Mouse (Mus musculus) lung, embryonic 15.5 days (tissue): Measurements from ENCODE around the gene Wap. TPM values are rescaled to one million over a fixed set of nuclear protein-coding genes. Genes with fewer than 3 reads are reported as not detected.

Experiments used
- ATAC-seq: fragments of 200-750 bp; cut with Nextera tagmentation; 2 replicates; pipeline ENCODE4 v1.8.0; 2017; ENCODE audit warnings: moderate number of reproducible peaks, borderline replicate concordance; ENCODE audit not compliant: low FRiP score, low TSS enrichment; ENCODE audit errors: extremely low read depth
- H3K27ac ChIP-seq: fragments of 300-500 bp; sonication (generic); 2 replicates; pipeline ENCODE4 v1.5.1; 2015; ENCODE audit warnings: moderate library complexity, mild to moderate bottlenecking, inconsistent platforms
- H3K27me3 ChIP-seq: fragments of 300-500 bp; sonication (generic); 2 replicates; pipeline ENCODE4 v1.6.1; 2015; ENCODE audit warnings: inconsistent platforms
- H3K36me3 ChIP-seq: fragments of 300-500 bp; sonication (generic); 2 replicates; pipeline ENCODE4 v1.6.1; 2015; ENCODE audit warnings: inconsistent platforms
- H3K4me1 ChIP-seq: fragments of 300-500 bp; sonication (generic); 2 replicates; pipeline ENCODE4 v1.6.1; 2015; ENCODE audit warnings: inconsistent platforms
- H3K4me2 ChIP-seq: fragments of 300-500 bp; sonication (generic); 2 replicates; pipeline ENCODE4 v1.6.1; 2015; ENCODE audit warnings: inconsistent platforms, mild to moderate bottlenecking, moderate library complexity
- H3K4me3 ChIP-seq: fragments of 300-500 bp; sonication (generic); 2 replicates; pipeline ENCODE4 v1.5.1; 2015; ENCODE audit warnings: mild to moderate bottlenecking, inconsistent platforms
- H3K9ac ChIP-seq: fragments of 300-500 bp; sonication (generic); 2 replicates; pipeline ENCODE4 v1.6.1; 2015; ENCODE audit warnings: inconsistent platforms
- H3K9me3 ChIP-seq: fragments of 300-500 bp; sonication (generic); 2 replicates; pipeline ENCODE4 v1.6.1; 2016; ENCODE audit warnings: inconsistent platforms
- WGBS: fragments of 180-500 bp; shearing (Covaris S2); methylation state at CpG from one replicate; pipeline ENCODE4 v1.1.7; 2015; 5-methylcytosine and 5-hydroxymethylcytosine counted together
- polyA plus RNA-seq: library from polyadenylated mRNA; unstranded; fragments of >200 nt; fragmentation: Nextera tagmentation; extraction: Ambion mirVana; gene quantifications from 2 replicates; pipeline ENCODE4 v1.2.1, GENCODE M21; 2015

The Wap gene
- polyA plus RNA-seq, 1 experiment from 2014 or later, result not detected

GRCm38 (mm10) chr11:6626388-6626772 is 12.1 kb downstream of the Wap start:
- Histone ChIP-seq H3K9ac (peak overlapping the region; percentile 67), H3K4me2 (peak overlapping the region; percentile 68), H3K27me3 (no peaks in the 10 kb centered on the region), H3K4me3 (peak overlapping the region; percentile 65), H3K9me3 (no peaks in the 10 kb centered on the region), H3K36me3 (peaks cover 30% of the 10 kb centered on the region), H3K4me1 (peaks cover 28% of the 10 kb centered on the region), H3K27ac (peak overlapping the region; percentile 86)
- ATAC-seq, result peak; percentile 10; the same call in 1 of the 2 replicates
- WGBS, result 9% methylated on average over 16 of the region's 16 CpGs

DNA sequence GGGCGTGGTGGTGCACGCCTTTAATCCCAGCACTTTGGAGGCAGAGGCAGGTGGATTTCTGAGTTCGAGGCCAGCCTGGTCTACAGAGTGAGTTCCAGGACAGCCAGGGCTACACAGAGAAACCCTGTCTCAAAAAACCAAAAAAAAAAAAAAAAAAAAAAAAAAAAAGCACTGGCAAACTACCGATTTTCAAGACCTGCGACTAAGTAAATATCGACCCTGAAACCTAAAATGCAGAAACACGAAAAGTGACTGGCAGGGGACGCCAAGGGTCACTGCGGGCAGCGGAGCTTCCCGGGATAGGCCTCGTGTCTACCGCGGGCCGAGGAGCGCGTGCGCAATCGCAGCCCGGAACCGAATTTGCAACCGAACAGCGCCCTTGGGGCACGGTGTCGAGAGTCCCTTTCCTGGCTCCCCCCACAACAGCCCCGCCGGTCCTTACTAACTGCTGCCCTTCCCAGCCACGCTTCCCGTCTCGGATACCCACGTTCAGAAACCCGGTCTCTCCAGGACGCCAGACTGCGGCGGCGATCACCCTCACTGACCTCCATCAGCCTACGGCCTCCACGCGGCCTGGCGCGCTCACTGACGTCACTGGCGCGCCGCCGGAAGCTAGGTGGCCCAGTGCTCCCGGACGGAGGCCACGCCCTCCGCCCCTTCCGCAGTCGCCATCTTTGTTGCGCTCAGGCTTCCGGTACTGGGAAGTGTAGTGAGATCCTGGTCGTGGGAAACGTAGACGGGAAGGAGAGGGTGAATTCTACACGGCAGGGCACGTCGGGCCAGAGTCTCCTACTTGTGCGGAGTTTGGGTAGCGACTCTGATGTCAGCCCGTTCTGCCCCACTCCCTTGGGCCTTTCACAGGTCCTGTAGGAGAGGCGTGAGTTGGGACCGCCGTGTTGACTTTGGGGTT is 12.7 kb downstream of the Wap start, which contains the start of gene Tbrg4:
Gene Tbrg4 (minus strand): TSS at position 590 of the 910 bp plus-strand sequence.
- under 1% methylated on average over 66 of the region's 66 CpGs for WGBS
- H3K9me3 ChIP-seq, result no peaks in the 10 kb centered on the region
- ATAC-seq, result peak; percentile 96

GRCm38 (mm10) chr11:6624619-6625382 is 13.6 kb downstream of the Wap start:
- Histone ChIP-seq H3K27me3 (no peaks in the 10 kb centered on the region), H3K4me1 (peaks cover 28% of the 10 kb centered on the region), H3K4me3 (peak overlapping the region; percentile 65), H3K9me3 (no peaks in the 10 kb centered on the region), H3K9ac (peak overlapping the region; percentile 52), H3K27ac (no peak overlapping the region), H3K4me2 (peak overlapping the region; percentile 56), H3K36me3 (peaks cover 46% of the 10 kb centered on the region)
- ATAC-seq, result no peak
- WGBS, result 60% methylated on average over 14 of the region's 14 CpGs

More for the DNA sequence above, 12.7 kb downstream of the Wap start, which contains the start of gene Tbrg4:
- Histone ChIP-seq H3K36me3 (peaks cover 36% of the 10 kb centered on the region), H3K27me3 (no peaks in the 10 kb centered on the region), H3K27ac (peak within 1 kb of the TSS; percentile 86), H3K4me1 (peaks cover 28% of the 10 kb centered on the region), H3K9ac (peak within 1 kb of the TSS; percentile 67), H3K4me3 (peak within 1 kb of the TSS; percentile 65), H3K4me2 (peak within 1 kb of the TSS; percentile 68)

DNA sequence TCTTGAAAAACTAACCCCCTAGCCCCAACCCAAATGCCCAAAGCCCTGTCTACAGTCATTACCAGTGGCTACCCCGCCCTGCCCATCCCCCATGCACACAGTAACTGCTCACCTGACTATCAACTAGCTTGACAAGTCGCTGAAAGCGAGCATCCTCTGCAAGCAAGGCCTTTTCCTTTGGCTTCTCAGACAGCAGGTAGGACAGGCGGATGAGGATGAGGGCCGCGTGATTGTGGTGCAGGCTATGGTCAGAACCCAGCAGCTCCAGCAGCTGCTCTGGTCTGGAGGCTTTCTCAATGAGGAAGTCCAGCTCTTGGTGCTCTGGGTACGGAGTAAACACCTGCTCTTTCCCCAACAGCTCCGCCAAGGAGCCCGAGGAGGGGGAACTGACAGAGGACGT is 14.7 kb downstream of the Wap start:
- no peak overlapping the region for H3K9ac ChIP-seq
- H3K36me3 ChIP-seq, result peaks cover 57% of the 10 kb centered on the region
- peak overlapping the region; percentile 27; the same call in 1 of the 2 replicates for H3K4me2 ChIP-seq
- WGBS, result 85% methylated on average over 10 of the region's 10 CpGs
- peaks cover 28% of the 10 kb centered on the region for H3K4me1 ChIP-seq
- no peaks in the 10 kb centered on the region for H3K27me3 ChIP-seq
- H3K9me3 ChIP-seq, result no peaks in the 10 kb centered on the region
- H3K27ac ChIP-seq, result no peak overlapping the region
- ATAC-seq, result no peak
- H3K4me3 ChIP-seq, result no peak overlapping the region

DNA sequence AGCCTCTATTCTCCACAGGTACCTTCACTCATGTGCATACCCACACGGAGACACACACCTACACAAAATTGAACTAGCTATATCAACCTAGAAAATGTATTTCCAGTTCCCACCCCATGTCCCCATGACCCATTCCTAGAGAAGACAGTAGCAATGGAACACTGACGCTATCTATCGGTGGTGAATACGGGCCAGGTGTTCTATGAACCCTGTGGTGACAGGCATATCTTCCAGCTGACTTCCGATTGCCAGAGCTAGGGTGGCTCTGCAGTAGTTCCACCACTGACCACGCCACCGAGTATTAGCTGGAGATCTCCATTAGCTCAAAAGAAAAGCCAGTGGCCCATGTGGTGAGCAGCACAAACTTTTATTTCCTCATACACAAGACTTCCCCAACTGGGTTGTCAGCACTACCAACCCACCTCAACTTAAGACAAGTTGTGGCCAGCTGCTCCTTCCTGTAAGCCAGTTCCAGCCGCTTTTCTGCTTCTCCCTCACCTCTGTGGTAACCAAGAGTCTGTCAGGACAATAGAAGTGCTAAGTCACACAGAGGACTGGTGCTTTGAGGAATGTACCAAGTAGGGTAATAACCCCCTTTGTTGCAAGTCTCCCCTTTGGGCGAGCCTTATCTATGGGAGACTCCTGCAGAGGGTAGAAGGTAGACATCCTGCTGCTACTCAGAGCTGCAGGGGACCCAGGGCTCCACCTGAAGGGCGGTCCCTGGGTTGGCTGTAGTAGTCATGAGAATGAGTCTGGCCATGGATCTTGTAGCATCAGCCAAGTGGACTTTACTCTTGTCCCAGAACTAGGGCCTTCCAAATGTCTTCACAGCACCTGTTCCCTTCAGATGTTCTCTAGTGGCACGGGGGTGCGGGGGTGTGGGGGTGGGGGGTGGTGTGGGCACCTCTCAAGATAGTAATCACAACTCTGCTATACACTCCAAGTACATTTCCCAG is 22.9 kb downstream of the Wap start:
- no peaks in the 10 kb centered on the region for H3K4me1 ChIP-seq
- ATAC-seq, result no peak
- H3K27me3 ChIP-seq, result no peaks in the 10 kb centered on the region
- H3K27ac ChIP-seq, result no peak overlapping the region
- peaks cover 79% of the 10 kb centered on the region for H3K36me3 ChIP-seq
- no peak overlapping the region for H3K9ac ChIP-seq
- no peaks in the 10 kb centered on the region for H3K9me3 ChIP-seq
- no peak overlapping the region for H3K4me3 ChIP-seq
- 85% methylated on average over 12 of the region's 12 CpGs for WGBS
- H3K4me2 ChIP-seq, result no peak overlapping the region

DNA sequence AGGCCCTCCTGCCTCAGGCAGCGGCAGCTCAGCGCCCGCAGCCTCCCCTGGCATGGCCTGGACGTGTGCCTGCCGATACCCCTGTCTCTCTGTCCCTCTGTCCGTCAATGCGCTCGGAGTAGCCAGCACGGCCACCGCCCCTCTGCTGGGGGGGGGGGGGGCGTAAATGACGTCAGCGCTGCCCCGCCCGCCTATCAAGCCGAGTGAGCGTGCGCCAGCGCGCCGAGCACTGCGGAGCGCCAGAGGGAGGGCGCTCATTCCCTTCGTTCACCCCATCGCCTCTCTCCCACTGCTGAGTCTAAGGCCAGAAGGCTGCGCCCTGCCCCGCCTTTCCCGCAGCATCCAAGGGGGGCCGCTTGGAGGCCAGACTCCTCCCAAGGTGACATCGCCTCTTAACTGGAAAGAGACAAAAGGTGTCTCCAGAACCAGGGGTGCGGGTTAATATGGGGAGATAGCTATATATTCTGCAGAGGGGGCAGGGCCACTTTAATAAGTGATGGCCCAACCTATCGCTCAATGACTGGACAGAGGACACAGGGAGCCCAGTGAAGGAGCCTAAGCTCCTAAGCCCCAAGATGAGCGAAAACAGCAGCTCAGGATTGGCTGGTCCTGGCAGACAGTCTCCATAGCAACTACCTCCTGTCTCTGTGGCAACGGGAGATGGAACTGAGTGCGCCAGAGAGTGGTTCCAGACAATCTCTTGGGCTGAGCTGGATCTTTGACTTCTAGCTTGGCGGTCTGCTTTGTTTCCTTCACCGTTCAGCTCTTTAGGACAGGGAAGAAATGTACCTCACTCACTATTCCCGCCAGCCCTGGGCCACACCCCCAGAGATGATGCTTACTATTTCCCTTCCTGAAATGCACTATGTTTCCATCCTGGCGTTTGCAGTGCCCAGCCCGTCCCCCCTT is 32.7 kb downstream of the Wap start, which contains the start of gene Nacad:
Gene Nacad (minus strand): TSS at position 563 of the 909 bp plus-strand sequence.
- Histone ChIP-seq H3K27ac (no peak within 1 kb of the TSS), H3K4me1 (peaks cover 39% of the 10 kb centered on the region), H3K9ac (peak within 1 kb of the TSS; percentile 24; the same call in 1 of the 2 replicates), H3K9me3 (no peaks in the 10 kb centered on the region), H3K36me3 (no peaks in the 10 kb centered on the region; the same call in 1 of the 2 replicates), H3K4me2 (peak within 1 kb of the TSS; percentile 76), H3K4me3 (peak within 1 kb of the TSS; percentile 39), H3K27me3 (peaks cover 23% of the 10 kb centered on the region)
- peak; percentile 56; the same call in 1 of the 2 replicates for ATAC-seq
- 6% methylated on average over 30 of the region's 41 CpGs for WGBS

DNA sequence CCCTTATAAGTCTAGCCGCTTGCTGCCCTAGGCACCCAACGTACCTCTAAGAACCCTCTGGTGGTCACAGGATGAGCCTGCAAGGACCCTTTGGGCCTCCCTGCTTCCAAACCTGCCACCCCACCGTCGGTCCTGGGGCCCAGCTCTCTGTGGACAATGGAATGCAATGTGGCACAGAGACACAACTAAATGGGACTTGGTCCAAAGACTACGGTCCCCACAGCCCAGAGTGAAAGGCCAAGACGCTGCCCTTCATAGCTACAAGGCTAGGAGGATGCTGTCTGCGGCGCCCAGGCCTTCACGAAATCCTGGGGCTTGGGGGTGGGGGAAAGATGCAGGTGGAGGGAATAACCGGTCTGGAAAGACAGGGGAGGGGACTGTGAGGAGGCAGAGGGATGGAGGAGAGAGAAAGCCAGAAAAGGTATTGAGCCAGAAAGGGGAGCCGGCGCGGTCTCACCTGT is 33.4 kb downstream of the Wap start:
- peak overlapping the region; percentile 39 for H3K4me3 ChIP-seq
- no peak for ATAC-seq
- peak overlapping the region; percentile 76 for H3K4me2 ChIP-seq
- peaks cover 39% of the 10 kb centered on the region for H3K4me1 ChIP-seq
- H3K27me3 ChIP-seq, result peaks cover 23% of the 10 kb centered on the region
- no peaks in the 10 kb centered on the region for H3K36me3 ChIP-seq
- no peak overlapping the region for H3K27ac ChIP-seq
- WGBS, result 15% methylated on average over 10 of the region's 13 CpGs
- H3K9me3 ChIP-seq, result no peaks in the 10 kb centered on the region
- peak overlapping the region; percentile 24; the same call in 1 of the 2 replicates for H3K9ac ChIP-seq

GRCm38 (mm10) chr11:6604604-6604936 is 33.9 kb downstream of the Wap start:
- peaks cover 23% of the 10 kb centered on the region for H3K27me3 ChIP-seq
- no peaks in the 10 kb centered on the region for H3K36me3 ChIP-seq
- peaks cover 39% of the 10 kb centered on the region for H3K4me1 ChIP-seq
- H3K9me3 ChIP-seq, result no peaks in the 10 kb centered on the region
- H3K4me2 ChIP-seq, result peak overlapping the region; percentile 76
- no peak overlapping the region for H3K27ac ChIP-seq
- no peak overlapping the region for H3K9ac ChIP-seq
- H3K4me3 ChIP-seq, result no peak overlapping the region
- no peak for ATAC-seq

DNA sequence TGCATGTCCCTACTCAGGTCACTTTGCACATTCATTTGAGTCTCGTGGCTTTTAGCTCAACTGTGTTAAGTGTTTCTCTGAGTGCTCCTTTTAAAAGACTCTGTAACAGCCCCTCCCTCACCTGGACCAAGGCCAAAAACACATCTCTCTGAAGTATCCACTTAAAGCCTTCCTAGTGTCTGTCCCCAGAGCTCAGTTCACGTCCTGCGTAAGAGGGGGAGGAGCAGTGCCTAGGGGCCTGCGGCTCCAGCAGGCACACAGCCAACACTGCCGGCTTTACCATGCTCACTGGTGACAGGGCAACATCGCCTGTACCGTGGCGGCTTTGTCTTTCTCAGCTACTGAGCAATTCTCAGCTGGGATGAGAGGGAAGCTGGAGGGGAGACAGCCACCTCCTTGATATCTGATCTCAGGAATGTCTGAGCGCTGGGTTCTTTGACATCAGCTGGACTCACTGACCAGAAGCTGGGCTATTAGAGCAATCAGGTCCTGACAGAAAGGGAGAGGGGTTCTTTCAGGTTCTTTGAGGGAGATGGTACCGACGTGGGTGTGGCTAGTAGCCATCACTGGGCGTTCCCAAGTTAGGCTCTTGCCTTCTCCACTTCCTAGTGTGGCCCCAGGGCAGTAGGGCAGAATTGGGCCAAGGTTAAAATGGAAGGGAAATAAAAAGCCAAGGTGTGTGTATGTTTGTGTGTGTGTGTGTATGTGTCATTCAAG is 34.4 kb downstream of the Wap start:
- Histone ChIP-seq H3K27ac (no peak overlapping the region), H3K9ac (no peak overlapping the region), H3K4me1 (peaks cover 39% of the 10 kb centered on the region), H3K4me3 (peak overlapping the region; percentile 10; the same call in 1 of the 2 replicates), H3K27me3 (peaks cover 23% of the 10 kb centered on the region), H3K36me3 (no peaks in the 10 kb centered on the region), H3K9me3 (no peaks in the 10 kb centered on the region), H3K4me2 (peak overlapping the region; percentile 44)
- WGBS, result 11% methylated on average over 12 of the region's 12 CpGs
- peak; percentile 79 for ATAC-seq

- Histone ChIP-seq H3K27me3 (peaks cover 23% of the 10 kb centered on the region), H3K9ac (no peak overlapping the region), H3K9me3 (no peaks in the 10 kb centered on the region), H3K36me3 (no peaks in the 10 kb centered on the region; the same call in 1 of the 2 replicates), H3K4me2 (no peak overlapping the region; the same call in 1 of the 2 replicates), H3K27ac (no peak overlapping the region), H3K4me3 (no peak overlapping the region), H3K4me1 (peaks cover 47% of the 10 kb centered on the region)
- ATAC-seq, result no peak
- whole genome bisulfite sequencing, result 61% methylated on average over 9 of the region's 9 CpGs
Measured at GRCm38 (mm10) chr11:6603224-6603623, 35.2 kb downstream of the Wap start.
